Mouse (Mus musculus): ENCODE measurements at regions not wholly inside any gene's neighbourhood (a gene's known extent, or its start where the extent isn't known, plus 50 kb on each side); places are given as distances from the start of the nearest gene placed in this dataset.

DNA sequence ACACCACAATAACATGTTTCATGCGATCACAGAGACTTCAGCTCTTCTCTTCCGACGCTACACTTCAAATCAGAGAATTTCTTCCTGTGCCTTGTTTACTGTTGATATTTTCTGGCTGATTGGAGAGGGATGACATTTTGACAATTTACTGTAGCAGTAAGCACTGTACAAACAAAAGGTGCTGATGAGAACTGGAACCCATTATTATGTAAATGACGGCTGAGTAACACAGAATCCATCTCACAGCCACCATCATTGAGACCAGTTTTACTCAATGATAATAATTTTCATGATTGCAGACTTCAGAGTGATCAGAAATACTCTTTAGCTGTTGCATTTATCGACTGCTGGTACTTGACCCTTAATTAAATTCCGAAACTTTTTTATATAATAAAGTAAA is 341.5 kb upstream of the Pou3f3 start:
- TF ChIP-seq POLR2A (IDR thresholded peaks at IDR 0.05; ENCODE audit: insufficient read depth, low read depth, low read length) (no peak), EP300 (IDR thresholded peaks at IDR 0.05; ENCODE audit: insufficient read depth, low read depth, low read length) (no peak), CTCF (IDR thresholded peaks at IDR 0.05) (no peak)

Data from heart, adult 2 months (tissue).